Mouse (Mus musculus) embryonic facial prominence, embryonic 13.5 days (tissue): ENCODE measurements around the gene Map3k6. TPM values are rescaled to one million over a fixed set of nuclear protein-coding genes. Genes with fewer than 3 reads are reported as not detected.
A peak's percentile ranks its signal among the peaks of the same experiment; 100 is the strongest.

Experiments used
- ATAC-seq: fragments of 200-750 bp; cut with Nextera tagmentation; 2 replicates; pipeline ENCODE4 v1.8.0; 2017; ENCODE audit warnings: low read depth; ENCODE audit not compliant: insufficient number of reproducible peaks, insufficient read depth, low FRiP score, low TSS enrichment
- H3K27ac ChIP-seq: fragments of 300-500 bp; sonication (generic); 2 replicates; pipeline ENCODE4 v1.5.1; 2015; ENCODE audit warnings: moderate library complexity, mild to moderate bottlenecking, inconsistent platforms
- H3K27me3 ChIP-seq: fragments of 300-500 bp; sonication (generic); 2 replicates; pipeline ENCODE4 v1.6.1; 2015; ENCODE audit warnings: mild to moderate bottlenecking, inconsistent platforms
- H3K36me3 ChIP-seq: fragments of 300-500 bp; sonication (generic); 2 replicates; pipeline ENCODE4 v1.6.1; 2015; ENCODE audit warnings: mild to moderate bottlenecking, inconsistent platforms
- H3K4me1 ChIP-seq: fragments of 300-500 bp; sonication (generic); 2 replicates; pipeline ENCODE4 v1.6.1; 2015; ENCODE audit warnings: inconsistent platforms
- H3K4me2 ChIP-seq: fragments of 300-500 bp; sonication (generic); 2 replicates; pipeline ENCODE4 v1.6.1; 2015; ENCODE audit warnings: moderate library complexity, mild to moderate bottlenecking, inconsistent platforms
- H3K4me3 ChIP-seq: fragments of 300-500 bp; sonication (generic); 2 replicates; pipeline ENCODE4 v1.5.1; 2015; ENCODE audit warnings: mild to moderate bottlenecking, inconsistent platforms
- H3K9ac ChIP-seq: fragments of 300-500 bp; sonication (generic); 2 replicates; pipeline ENCODE4 v1.6.1; 2015; ENCODE audit warnings: mild to moderate bottlenecking, inconsistent platforms
- H3K9me3 ChIP-seq: fragments of 300-500 bp; sonication (generic); 2 replicates; pipeline ENCODE4 v1.6.1; 2016; ENCODE audit warnings: inconsistent platforms
- WGBS: fragments of 180-500 bp; shearing (Covaris S2); methylation state at CpG from one replicate; pipeline ENCODE4 v1.1.7; 2015; ENCODE audit warnings: mixed read lengths; 5-methylcytosine and 5-hydroxymethylcytosine counted together
- polyA plus RNA-seq: library from polyadenylated mRNA; unstranded; fragments of >200 nt; fragmentation: Nextera tagmentation; extraction: Ambion mirVana; gene quantifications from 2 replicates; pipeline ENCODE4 v1.2.1, GENCODE M21; 2015

Gene Map3k6
- polyA plus RNA-seq, 1 experiment from 2014 or later, result 4.8 TPM

DNA sequence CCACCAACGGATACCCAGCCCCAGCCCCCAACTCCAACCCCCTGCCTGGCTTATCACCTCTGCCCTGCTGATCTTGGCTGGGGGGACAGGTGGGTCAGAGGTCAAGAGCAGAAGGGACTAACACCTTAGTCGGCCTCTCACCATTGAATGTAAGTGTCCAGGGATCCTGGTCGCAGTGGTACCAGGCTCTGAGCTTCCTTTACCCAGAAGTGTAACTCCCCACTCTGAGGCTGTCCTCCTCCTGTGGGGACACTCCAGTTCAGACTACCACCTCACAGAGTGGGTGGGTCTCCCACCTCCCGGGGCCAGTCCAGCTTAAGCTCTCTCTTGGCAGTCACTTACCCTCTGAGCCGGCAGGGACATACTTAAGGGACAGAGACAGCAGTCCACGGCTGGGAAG is 14.8 kb downstream of the Map3k6 start:
- Histone ChIP-seq H3K36me3 (no peaks in the 10 kb centered on the region), H3K4me3 (no peak overlapping the region), H3K27ac (no peak overlapping the region), H3K4me2 (no peak overlapping the region), H3K9ac (no peak overlapping the region), H3K9me3 (no peaks in the 10 kb centered on the region), H3K4me1 (peaks cover 20% of the 10 kb centered on the region), H3K27me3 (peaks cover 71% of the 10 kb centered on the region)
- ATAC-seq, result no peak
- WGBS, result 59% methylated on average over 6 of the region's 6 CpGs

DNA sequence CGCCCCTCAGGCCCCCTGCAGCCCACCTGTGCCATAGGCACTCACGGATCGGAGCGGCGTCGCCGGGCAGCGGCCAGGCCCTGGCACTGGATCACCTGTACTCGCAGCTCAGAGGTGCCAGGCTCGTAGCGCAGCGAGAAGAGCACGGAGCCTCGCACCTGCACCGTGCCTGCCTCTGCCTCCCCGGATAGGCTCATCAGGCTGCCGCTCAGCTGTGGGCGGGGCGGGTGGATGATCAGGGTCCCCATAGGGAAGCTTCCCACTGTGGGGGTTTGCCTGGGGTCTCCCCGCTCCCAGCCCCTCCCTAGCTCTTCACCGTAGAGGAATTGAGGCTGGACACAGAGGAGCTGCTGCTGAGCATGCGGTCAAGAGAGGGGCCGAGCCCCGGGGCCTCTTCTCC is 16.2 kb downstream of the Map3k6 start:
- no peaks in the 10 kb centered on the region for H3K9me3 ChIP-seq
- no peak overlapping the region for H3K27ac ChIP-seq
- H3K4me3 ChIP-seq, result 0 out of 2 replicates have a peak overlapping the region, but pooled peaks have one; percentile 0
- no peaks in the 10 kb centered on the region for H3K36me3 ChIP-seq
- WGBS, result 17% methylated on average over 24 of the region's 24 CpGs
- no peak for ATAC-seq
- H3K9ac ChIP-seq, result no peak overlapping the region
- peak overlapping the region; percentile 17 for H3K4me2 ChIP-seq
- H3K4me1 ChIP-seq, result peaks cover 6% of the 10 kb centered on the region; the same call in 1 of the 2 replicates
- peaks cover 57% of the 10 kb centered on the region for H3K27me3 ChIP-seq

DNA sequence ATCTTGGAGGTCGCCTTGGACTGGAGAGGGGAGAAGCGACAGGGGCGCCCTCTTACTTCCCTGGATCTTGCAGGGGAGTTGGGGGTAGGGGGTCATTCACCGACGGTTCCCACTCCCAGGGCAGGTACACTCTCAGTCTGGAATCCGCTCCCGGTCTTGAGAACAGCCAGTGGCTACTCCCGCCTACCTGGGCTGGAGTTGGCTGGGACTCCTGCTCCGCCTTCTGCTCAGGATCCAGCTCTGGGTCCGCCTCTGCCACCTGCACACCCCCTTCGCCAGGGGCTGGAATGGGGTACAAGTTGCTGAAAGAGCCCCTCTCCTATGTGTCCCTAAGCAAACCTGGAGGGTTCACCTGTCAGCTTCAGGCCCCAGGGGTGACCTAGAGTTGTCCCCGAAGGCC is 16.6 kb downstream of the Map3k6 start:
- ATAC-seq, result no peak
- WGBS, result 26% methylated on average over 11 of the region's 12 CpGs
- H3K36me3 ChIP-seq, result no peaks in the 10 kb centered on the region
- 0 out of 2 replicates have a peak overlapping the region, but pooled peaks have one; percentile 0 for H3K4me3 ChIP-seq
- H3K4me2 ChIP-seq, result peak overlapping the region; percentile 17
- peaks cover 53% of the 10 kb centered on the region for H3K27me3 ChIP-seq
- peaks cover 6% of the 10 kb centered on the region; the same call in 1 of the 2 replicates for H3K4me1 ChIP-seq
- H3K9ac ChIP-seq, result no peak overlapping the region
- no peaks in the 10 kb centered on the region for H3K9me3 ChIP-seq
- H3K27ac ChIP-seq, result no peak overlapping the region

DNA sequence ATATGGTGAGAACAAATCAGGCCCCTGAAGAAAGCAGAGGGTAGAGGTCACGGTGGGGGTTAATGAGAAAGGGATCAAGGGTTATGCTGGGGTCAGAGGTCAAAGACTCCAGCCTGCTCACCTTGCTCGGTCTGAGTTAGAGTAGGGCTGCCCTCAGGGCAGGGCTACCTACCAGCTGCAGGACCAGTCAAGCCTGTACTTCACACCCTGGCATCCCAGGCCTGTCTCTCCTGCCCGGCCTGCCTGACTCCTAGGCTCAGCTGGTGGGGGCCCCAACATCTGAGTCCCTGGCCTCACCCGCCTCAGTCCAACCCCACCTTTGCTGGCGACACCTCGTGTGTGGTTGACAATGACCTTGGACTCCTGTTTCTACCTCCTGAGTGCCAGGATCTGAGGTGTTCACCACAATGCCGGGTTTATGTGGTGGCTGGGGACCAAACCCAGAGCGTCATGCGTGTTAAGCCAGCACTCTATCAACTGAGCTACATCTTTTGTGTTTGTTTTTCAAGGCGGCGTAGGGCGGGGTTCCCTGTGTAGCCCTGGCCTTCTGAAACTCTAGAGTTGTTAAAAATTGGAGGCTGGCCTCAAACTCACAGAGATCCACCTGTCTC is 17.3 kb downstream of the Map3k6 start:
- no peak overlapping the region for H3K4me3 ChIP-seq
- H3K27me3 ChIP-seq, result peaks cover 46% of the 10 kb centered on the region
- H3K9me3 ChIP-seq, result no peaks in the 10 kb centered on the region
- H3K9ac ChIP-seq, result no peak overlapping the region
- peaks cover under 1% of the 10 kb centered on the region; the same call in 1 of the 2 replicates for H3K36me3 ChIP-seq
- no peak for ATAC-seq
- H3K27ac ChIP-seq, result no peak overlapping the region
- H3K4me2 ChIP-seq, result no peak overlapping the region
- WGBS, result 69% methylated on average over 12 of the region's 12 CpGs
- H3K4me1 ChIP-seq, result peaks cover 6% of the 10 kb centered on the region; the same call in 1 of the 2 replicates

DNA sequence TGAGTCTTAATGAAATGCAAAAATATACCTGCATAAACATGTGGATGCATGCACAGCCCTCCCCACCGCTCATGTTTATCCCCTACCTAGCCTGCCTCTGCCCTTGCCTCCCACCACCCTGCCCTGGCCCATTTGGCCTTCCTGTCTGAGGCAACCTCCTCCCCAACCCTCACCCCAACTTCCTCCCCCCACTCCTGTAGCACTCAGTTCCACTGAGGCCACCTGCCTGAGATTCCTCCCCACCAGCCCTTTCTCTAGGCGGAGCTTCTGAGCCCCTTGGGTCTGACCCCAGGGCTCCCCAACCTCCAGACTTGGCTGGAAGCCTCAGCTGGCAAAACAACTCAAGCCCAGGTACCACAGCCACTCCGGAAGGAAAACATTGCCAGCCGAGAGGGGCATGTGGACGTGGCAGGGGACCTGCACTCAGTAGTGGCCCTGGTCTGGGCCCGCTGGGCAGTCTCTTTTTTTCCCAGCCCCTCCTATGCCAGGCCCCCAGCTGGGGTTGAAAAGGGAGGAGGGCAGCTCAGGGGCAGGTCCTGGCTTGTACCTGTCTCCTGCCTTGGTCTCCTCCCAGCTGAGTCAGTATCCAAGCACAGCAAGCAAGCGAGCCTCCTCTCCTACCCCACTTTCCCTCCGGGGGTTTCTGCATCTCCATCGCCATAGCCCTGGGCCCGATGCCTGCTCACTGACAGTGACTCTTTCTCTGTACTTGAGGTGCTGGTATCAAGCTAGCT is 21.2 kb downstream of the Map3k6 start:
- ATAC-seq, result no peak
- H3K36me3 ChIP-seq, result peaks cover 38% of the 10 kb centered on the region
- H3K27ac ChIP-seq, result peak overlapping the region; percentile 12
- H3K9ac ChIP-seq, result 0 out of 2 replicates have a peak overlapping the region, but pooled peaks have one; percentile 32
- no peak overlapping the region for H3K4me3 ChIP-seq
- H3K4me1 ChIP-seq, result peaks cover 3% of the 10 kb centered on the region; the same call in 1 of the 2 replicates
- H3K4me2 ChIP-seq, result peak overlapping the region; percentile 29
- H3K9me3 ChIP-seq, result no peaks in the 10 kb centered on the region
- H3K27me3 ChIP-seq, result peaks cover 12% of the 10 kb centered on the region
- 37% methylated on average over 10 of the region's 10 CpGs for WGBS

DNA sequence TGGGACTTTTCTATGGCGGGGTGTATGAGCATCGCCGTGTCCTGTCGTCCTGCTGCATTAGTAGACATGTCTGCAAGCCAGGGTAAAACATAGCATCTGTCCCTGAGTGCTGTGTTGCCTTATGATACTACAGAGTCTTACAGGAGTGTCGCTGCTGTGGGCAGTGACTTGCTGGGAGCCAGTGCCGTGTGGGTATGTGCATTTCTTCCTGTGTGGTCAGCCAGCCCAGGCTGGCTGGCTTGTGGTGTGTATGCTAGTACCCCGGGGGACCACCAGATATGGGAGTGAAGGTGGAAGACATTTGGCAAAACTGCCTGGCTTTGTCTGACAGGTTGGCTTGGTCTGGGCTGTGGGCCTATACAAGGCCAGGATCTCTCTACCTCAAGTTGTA is 21.8 kb downstream of the Map3k6 start:
- 65% methylated on average over 7 of the region's 7 CpGs for WGBS
- Histone ChIP-seq H3K4me3 (no peak overlapping the region), H3K9me3 (no peaks in the 10 kb centered on the region), H3K4me2 (peak overlapping the region; percentile 29), H3K4me1 (no peaks in the 10 kb centered on the region), H3K27ac (peak overlapping the region; percentile 12), H3K36me3 (peaks cover 44% of the 10 kb centered on the region), H3K9ac (0 out of 2 replicates have a peak overlapping the region, but pooled peaks have one; percentile 40), H3K27me3 (peaks cover 7% of the 10 kb centered on the region)
- ATAC-seq, result no peak; the same call in 1 of the 2 replicates

DNA sequence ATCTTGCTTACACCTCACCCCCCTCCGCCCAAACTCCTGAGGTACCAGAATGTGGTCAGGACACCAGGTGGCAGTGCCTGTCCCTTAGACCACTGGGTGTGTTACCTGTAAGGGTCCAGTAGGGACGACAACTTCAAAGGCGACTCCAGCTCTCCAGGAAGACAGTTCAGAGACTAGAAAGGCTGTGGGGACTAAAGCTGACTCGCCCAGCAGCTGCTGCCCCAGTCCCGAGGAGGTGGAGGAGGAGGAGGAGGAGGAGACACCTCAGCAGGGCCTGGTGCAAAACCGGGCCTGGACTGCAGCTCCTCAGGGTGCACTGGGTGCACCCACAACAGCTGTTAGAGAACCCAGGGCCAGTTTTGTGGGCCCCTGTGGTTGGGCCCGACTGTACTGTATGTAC is 22.3 kb downstream of the Map3k6 start, which contains the start of gene Sytl1:
Sytl1 (minus strand) TSS at position 232 of the 400 bp plus-strand sequence.
- peak within 1 kb of the TSS; percentile 29 for H3K4me2 ChIP-seq

DNA sequence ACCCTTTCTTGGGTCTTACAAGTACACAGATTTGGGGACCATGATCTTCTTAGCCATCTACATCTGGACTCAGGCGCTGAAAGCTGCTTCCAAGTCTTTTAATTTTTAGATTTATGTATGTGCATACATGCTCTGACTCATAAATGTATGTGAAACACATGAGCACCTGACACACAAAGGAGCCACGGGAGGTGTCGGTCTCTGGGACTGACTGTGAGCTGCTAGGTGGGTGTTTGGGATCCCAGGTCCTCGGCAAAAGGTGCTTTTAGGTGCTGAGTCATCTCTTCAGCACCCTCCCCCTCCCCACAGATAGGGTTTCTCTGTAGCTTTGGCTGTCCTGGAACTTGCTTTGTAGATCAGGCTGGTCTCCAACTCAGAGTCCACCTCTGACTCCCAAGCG is 23.1 kb downstream of the Map3k6 start:
- peaks cover 58% of the 10 kb centered on the region for H3K36me3 ChIP-seq
- WGBS, result 92% methylated on average over 5 of the region's 5 CpGs

More for the DNA sequence above, 22.3 kb downstream of the Map3k6 start, which contains the start of gene Sytl1:
- Histone ChIP-seq H3K36me3 (peaks cover 49% of the 10 kb centered on the region), H3K4me3 (no peak within 1 kb of the TSS), H3K27ac (peak within 1 kb of the TSS; percentile 12), H3K9ac (peak within 1 kb of the TSS; percentile 40; the same call in 1 of the 2 replicates), H3K9me3 (no peaks in the 10 kb centered on the region), H3K27me3 (peaks cover 2% of the 10 kb centered on the region), H3K4me1 (no peaks in the 10 kb centered on the region)
- ATAC-seq, result no peak
- 36% methylated on average over 7 of the region's 7 CpGs for WGBS

DNA sequence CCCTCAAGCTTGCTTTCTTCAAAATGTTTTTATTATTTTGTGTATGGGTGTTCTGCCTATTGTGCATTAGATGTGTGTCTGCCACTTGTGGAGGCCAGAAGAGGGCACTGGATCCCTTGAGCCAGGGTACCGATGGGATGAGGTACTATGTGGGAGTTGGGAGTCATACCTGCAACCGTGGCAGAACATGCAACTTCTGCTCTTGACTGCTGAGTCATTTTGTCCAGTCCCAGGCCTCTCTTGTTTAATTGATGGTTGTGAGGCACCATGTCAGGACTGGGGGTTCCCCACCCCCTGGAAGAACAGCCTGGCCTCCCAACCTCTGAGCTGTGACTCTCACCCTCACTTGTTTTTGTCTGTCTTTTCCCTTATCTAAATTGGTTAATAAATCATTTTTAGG is 23.9 kb downstream of the Map3k6 start:
- Histone ChIP-seq H3K27me3 (no peaks in the 10 kb centered on the region), H3K36me3 (peaks cover 66% of the 10 kb centered on the region), H3K4me2 (no peak overlapping the region), H3K4me3 (no peak overlapping the region), H3K9ac (no peak overlapping the region), H3K9me3 (no peaks in the 10 kb centered on the region), H3K27ac (no peak overlapping the region), H3K4me1 (no peaks in the 10 kb centered on the region)
- ATAC-seq, result no peak
- 88% methylated on average over 2 of the region's 2 CpGs for WGBS

More for the DNA sequence above, 23.1 kb downstream of the Map3k6 start:
- Histone ChIP-seq H3K27ac (no peak overlapping the region), H3K9me3 (no peaks in the 10 kb centered on the region), H3K4me1 (no peaks in the 10 kb centered on the region), H3K4me3 (no peak overlapping the region), H3K9ac (no peak overlapping the region), H3K27me3 (no peaks in the 10 kb centered on the region), H3K4me2 (no peak overlapping the region)
- ATAC-seq, result no peak

DNA sequence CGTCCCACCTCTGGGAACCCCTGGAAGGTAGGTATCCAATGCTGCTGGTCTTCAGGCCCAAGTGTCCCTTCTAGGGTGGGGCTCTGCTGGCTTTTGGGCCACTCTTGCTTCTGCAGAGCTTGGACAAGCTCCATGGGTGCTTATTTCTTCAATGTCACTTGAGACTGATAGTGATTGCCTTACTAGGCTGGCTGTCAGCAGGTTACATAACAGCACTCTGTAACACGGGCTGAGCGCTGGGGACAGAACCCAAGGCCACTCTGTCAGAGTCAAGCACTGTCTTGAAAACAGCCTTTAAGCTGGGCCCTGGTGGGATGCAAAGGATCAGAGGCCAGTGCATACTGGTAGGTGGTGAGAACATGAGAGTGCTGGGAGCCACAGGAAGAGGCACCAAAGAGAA is 24.7 kb downstream of the Map3k6 start:
- Histone ChIP-seq H3K36me3 (peaks cover 72% of the 10 kb centered on the region), H3K4me2 (no peak overlapping the region), H3K4me3 (no peak overlapping the region), H3K9me3 (no peaks in the 10 kb centered on the region), H3K4me1 (no peaks in the 10 kb centered on the region), H3K9ac (no peak overlapping the region), H3K27ac (no peak overlapping the region), H3K27me3 (no peaks in the 10 kb centered on the region)
- ATAC-seq, result no peak
- WGBS, result 91% methylated on average over 3 of the region's 3 CpGs

DNA sequence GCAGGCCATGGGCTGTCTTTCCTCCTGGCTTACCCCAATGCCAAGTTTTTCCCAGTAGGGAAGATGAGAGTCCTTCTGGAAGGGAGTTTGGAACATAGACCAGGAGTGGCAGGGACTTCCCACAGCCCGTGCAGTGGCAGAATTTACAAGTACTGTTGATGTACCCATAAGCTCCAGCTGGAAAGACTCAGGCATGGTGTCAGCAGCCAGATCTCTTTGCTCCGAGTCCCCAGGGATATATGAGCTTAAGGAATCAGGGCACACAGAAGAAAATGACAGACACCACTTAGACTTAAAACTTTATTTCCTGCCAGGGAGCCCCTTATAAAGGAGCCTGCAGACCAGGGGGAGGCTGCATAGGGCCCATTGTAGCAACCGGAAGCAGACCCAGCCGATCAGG is 25.1 kb downstream of the Map3k6 start:
- ATAC-seq, result no peak
- H3K9me3 ChIP-seq, result no peaks in the 10 kb centered on the region
- no peak overlapping the region for H3K27ac ChIP-seq
- 83% methylated on average over 4 of the region's 4 CpGs for WGBS
- no peak overlapping the region for H3K9ac ChIP-seq
- H3K36me3 ChIP-seq, result peaks cover 76% of the 10 kb centered on the region
- no peaks in the 10 kb centered on the region for H3K27me3 ChIP-seq
- H3K4me3 ChIP-seq, result no peak overlapping the region
- H3K4me1 ChIP-seq, result no peaks in the 10 kb centered on the region
- H3K4me2 ChIP-seq, result no peak overlapping the region
